Mouse (Mus musculus): Measurements from ENCODE around the gene Rnf123. TPM values are rescaled to one million over a fixed set of nuclear protein-coding genes. Genes with fewer than 3 reads are reported as not detected.
A peak's percentile ranks its signal among the peaks of the same experiment; 100 is the strongest.

The Rnf123 gene
- total and polyA plus RNA-seq, 2 experiments: 19.6 to 97.5 TPM

GRCm38 (mm10) chr9:108052885-108053664, 30.1 kb downstream of the Rnf123 start, which contains the start of gene Amigo3:
Amigo3 (plus strand) TSS chr9:108053159.
- peak; percentile 89 for DNase-seq (ENCODE audit: extremely low read depth, low read depth, low spot score)
- Histone ChIP-seq H3K27me3 (ENCODE audit: control insufficient read depth, insufficient read depth, low read length) (no peaks in the 10 kb centered on the region), H3K9ac (ENCODE audit: low read depth, low read length) (no peak within 1 kb of the TSS), H3K79me2 (ENCODE audit: control insufficient read depth, insufficient read depth, low read length) (peaks cover 4% of the 10 kb centered on the region; the same call in 1 of the 2 replicates), H3K27ac (replicated peaks; ENCODE audit: insufficient read depth, low read depth, low read length) (no peak within 1 kb of the TSS), H3K4me3 (ENCODE audit: insufficient read depth, low read depth, low read length) (no peak within 1 kb of the TSS), H3K36me3 (ENCODE audit: control insufficient read depth, insufficient read depth, low read length) (peaks cover 3% of the 10 kb centered on the region; the same call in 1 of the 2 replicates), H3K4me1 (ENCODE audit: control insufficient read depth, insufficient read depth, low read length) (peaks cover 41% of the 10 kb centered on the region)
- peak; percentile 92 for TF ChIP-seq CTCF (IDR thresholded peaks at IDR 0.05; ENCODE audit: low read depth, low read length)
- TF ChIP-seq POLR2A (IDR thresholded peaks at IDR 0.05; ENCODE audit: extremely low read depth, insufficient read depth, low read length): no peak
- WGBS: 55% methylated on average over 20 of the region's 20 CpGs

GRCm38 (mm10) chr9:108052411-108052810, 30.7 kb downstream of the Rnf123 start:
- peaks cover 3% of the 10 kb centered on the region; the same call in 1 of the 2 replicates for H3K36me3 ChIP-seq (ENCODE audit: control insufficient read depth, insufficient read depth, low read length)
- WGBS: 67% methylated on average over 7 of the region's 7 CpGs
- H3K9ac ChIP-seq (ENCODE audit: low read depth, low read length): no peak overlapping the region
- H3K27ac ChIP-seq (replicated peaks; ENCODE audit: insufficient read depth, low read depth, low read length): no peak overlapping the region
- H3K79me2 ChIP-seq (ENCODE audit: control insufficient read depth, insufficient read depth, low read length): peaks cover 4% of the 10 kb centered on the region; the same call in 1 of the 2 replicates
- no peaks in the 10 kb centered on the region for H3K27me3 ChIP-seq (ENCODE audit: control insufficient read depth, insufficient read depth, low read length)
- peaks cover 37% of the 10 kb centered on the region for H3K4me1 ChIP-seq (ENCODE audit: control insufficient read depth, insufficient read depth, low read length)
- TF ChIP-seq CTCF (IDR thresholded peaks at IDR 0.05; ENCODE audit: low read depth, low read length): no peak
- no peak for TF ChIP-seq POLR2A (IDR thresholded peaks at IDR 0.05; ENCODE audit: extremely low read depth, insufficient read depth, low read length)
- no peak overlapping the region for H3K4me3 ChIP-seq (ENCODE audit: insufficient read depth, low read depth, low read length)
- DNase-seq (ENCODE audit: extremely low read depth, low read depth, low spot score): no peak

- peaks cover 33% of the 10 kb centered on the region for H3K4me1 ChIP-seq (ENCODE audit: control insufficient read depth, insufficient read depth, low read length)
- no peak for DNase-seq (ENCODE audit: extremely low read depth, low read depth, low spot score)
- TF ChIP-seq CTCF (IDR thresholded peaks at IDR 0.05; ENCODE audit: low read depth, low read length) (no peak), POLR2A (IDR thresholded peaks at IDR 0.05; ENCODE audit: extremely low read depth, insufficient read depth, low read length) (no peak)
- H3K27ac ChIP-seq (replicated peaks; ENCODE audit: insufficient read depth, low read depth, low read length): no peak overlapping the region
- peaks cover 4% of the 10 kb centered on the region; the same call in 1 of the 2 replicates for H3K79me2 ChIP-seq (ENCODE audit: control insufficient read depth, insufficient read depth, low read length)
- no peaks in the 10 kb centered on the region for H3K27me3 ChIP-seq (ENCODE audit: control insufficient read depth, insufficient read depth, low read length)
- 72% methylated on average over 4 of the region's 4 CpGs for WGBS
- H3K9ac ChIP-seq (ENCODE audit: low read depth, low read length): no peak overlapping the region
- no peak overlapping the region for H3K4me3 ChIP-seq (ENCODE audit: insufficient read depth, low read depth, low read length)
- H3K36me3 ChIP-seq (ENCODE audit: control insufficient read depth, insufficient read depth, low read length): peaks cover 3% of the 10 kb centered on the region; the same call in 1 of the 2 replicates
These were observed 31.3 kb downstream of the Rnf123 start for GRCm38 (mm10) chr9:108051931-108052220.

DNA sequence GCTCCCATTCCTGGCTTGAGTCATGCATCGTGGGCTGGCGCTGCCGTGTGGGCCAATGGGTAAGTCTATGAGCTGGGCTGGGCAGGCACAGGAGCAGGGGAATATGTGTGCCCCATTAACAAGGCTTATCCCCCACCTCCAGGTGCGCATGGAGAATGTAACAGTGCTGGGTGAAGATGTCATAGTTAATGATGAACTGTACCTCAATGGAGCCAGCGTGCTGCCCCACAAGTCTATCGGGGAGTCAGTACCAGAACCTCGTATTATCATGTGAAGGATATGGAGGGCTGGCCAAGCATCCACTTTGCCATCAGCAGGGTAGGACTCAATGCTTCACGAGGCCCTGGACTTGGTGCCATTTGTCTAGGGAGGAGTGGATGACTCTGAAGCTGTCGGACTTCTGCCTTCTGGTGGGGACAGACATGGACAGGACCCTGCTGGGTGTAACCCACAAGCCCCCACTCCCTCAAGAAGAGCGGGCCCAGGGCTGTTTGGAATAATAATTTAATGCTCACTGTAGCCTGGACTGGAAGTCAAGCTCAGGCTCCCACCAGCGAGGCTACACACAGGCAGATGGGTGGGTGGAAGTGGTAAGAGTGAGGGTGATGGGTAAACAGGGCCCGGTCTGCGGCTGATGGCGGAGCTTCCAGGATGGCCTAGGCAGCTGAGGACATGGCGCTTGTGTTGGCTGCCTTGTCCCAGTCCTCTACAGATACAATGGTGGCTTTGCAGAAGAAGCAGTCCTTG, 31.8 kb downstream of the Rnf123 start:
- Histone ChIP-seq H3K27ac (replicated peaks; ENCODE audit: insufficient read depth, low read depth, low read length) (no peak overlapping the region), H3K79me2 (ENCODE audit: control insufficient read depth, insufficient read depth, low read length) (peaks cover 4% of the 10 kb centered on the region; the same call in 1 of the 2 replicates), H3K4me1 (ENCODE audit: control insufficient read depth, insufficient read depth, low read length) (peaks cover 28% of the 10 kb centered on the region), H3K4me3 (ENCODE audit: insufficient read depth, low read depth, low read length) (no peak overlapping the region), H3K9ac (ENCODE audit: low read depth, low read length) (no peak overlapping the region), H3K36me3 (ENCODE audit: control insufficient read depth, insufficient read depth, low read length) (peaks cover 3% of the 10 kb centered on the region; the same call in 1 of the 2 replicates), H3K27me3 (ENCODE audit: control insufficient read depth, insufficient read depth, low read length) (no peaks in the 10 kb centered on the region)
- DNase-seq (ENCODE audit: extremely low read depth, low read depth, low spot score): no peak
- 88% methylated on average over 15 of the region's 15 CpGs for WGBS
- no peak for TF ChIP-seq POLR2A (IDR thresholded peaks at IDR 0.05; ENCODE audit: extremely low read depth, insufficient read depth, low read length)
- TF ChIP-seq CTCF (IDR thresholded peaks at IDR 0.05; ENCODE audit: low read depth, low read length): no peak

- peak; percentile 39 for DNase-seq (ENCODE audit: extremely low read depth, low read depth, low spot score)
- peak overlapping the region; percentile 83 for H3K4me3 ChIP-seq (ENCODE audit: insufficient read depth, low read depth, low read length)
- H3K9ac ChIP-seq (ENCODE audit: low read depth, low read length): peak overlapping the region; percentile 88
- no peaks in the 10 kb centered on the region for H3K27me3 ChIP-seq (ENCODE audit: control insufficient read depth, insufficient read depth, low read length)
- H3K4me1 ChIP-seq (ENCODE audit: control insufficient read depth, insufficient read depth, low read length): peaks cover 24% of the 10 kb centered on the region
- WGBS: 34% methylated on average over 15 of the region's 15 CpGs
- peaks cover 4% of the 10 kb centered on the region; the same call in 1 of the 2 replicates for H3K36me3 ChIP-seq (ENCODE audit: control insufficient read depth, insufficient read depth, low read length)
- no peak for TF ChIP-seq POLR2A (IDR thresholded peaks at IDR 0.05; ENCODE audit: extremely low read depth, insufficient read depth, low read length)
- no peak for TF ChIP-seq CTCF (IDR thresholded peaks at IDR 0.05; ENCODE audit: low read depth, low read length)
- H3K79me2 ChIP-seq (ENCODE audit: control insufficient read depth, insufficient read depth, low read length): peaks cover 4% of the 10 kb centered on the region; the same call in 1 of the 2 replicates
- peak overlapping the region; percentile 65 for H3K27ac ChIP-seq (replicated peaks; ENCODE audit: insufficient read depth, low read depth, low read length)
These were observed 33.4 kb downstream of the Rnf123 start for GRCm38 (mm10) chr9:108049561-108050251.
